Mouse (Mus musculus) CH12.LX (cell line): ENCODE data around the gene Acad12. TPM values are rescaled to one million over a fixed set of nuclear protein-coding genes. Genes with fewer than 3 reads are reported as not detected.
"Not testable (repeated sequence)": the region's sequence is repeated elsewhere in the genome, so short reads cannot be mapped to it uniquely, and the experiment has no call there.

Source experiments
- DNase-seq: peaks from one replicate; pipeline ENCODE4 v3.0.0-alpha.2; 2013; ENCODE audit errors: extremely low read depth
- H3K27ac ChIP-seq: 2 replicates; pipeline ENCODE4 v1.5.1; 2012; ENCODE audit warnings: low read depth, mild to moderate bottlenecking, control low read depth, moderate library complexity; ENCODE audit not compliant: insufficient read depth
- H3K27me3 ChIP-seq: replicated peaks from 2 replicates; pipeline ENCODE3; 2012; ENCODE audit warnings: inconsistent platforms
- H3K36me3 ChIP-seq, 2 experiments: replicated peaks in 1 of 2; 2 replicates each; pipeline versions ENCODE3 to v1.6.1; 2012; ENCODE audit warnings: inconsistent platforms in 1 of 2, low read length in 1 of 2, mild to moderate bottlenecking in 1 of 2, mixed read lengths in 1 of 2, moderate library complexity in 1 of 2; ENCODE audit not compliant: control insufficient read depth in 1 of 2, insufficient read depth in 1 of 2
- H3K4me1 ChIP-seq, 2 experiments: 2 replicates each; pipeline ENCODE4 v1.6.1; 2012; ENCODE audit warnings: inconsistent platforms in 1 of 2, moderate library complexity in 1 of 2; ENCODE audit not compliant: insufficient read depth in 2 of 2, control insufficient read depth in 1 of 2
- H3K4me2 ChIP-seq: 2 replicates; pipeline ENCODE4 v1.6.1; 2012; ENCODE audit warnings: low read depth, mild to moderate bottlenecking, control low read depth; ENCODE audit not compliant: poor library complexity, insufficient read depth, severe bottlenecking
- H3K4me3 ChIP-seq, 3 experiments: fragments of 150-350 bp in 1 of 3; sonication (generic) in 1 of 3; replicated peaks in 1 of 3; 2 replicates each; pipeline versions ENCODE3 to v1.5.1; 2011 to 2012; ENCODE audit warnings: low read depth in 2 of 3, low read length in 2 of 3, mild to moderate bottlenecking in 2 of 3, moderate library complexity in 2 of 3, control low read depth in 1 of 3, improper control_type of control experiment in 1 of 3, inconsistent platforms in 1 of 3, mixed read lengths in 1 of 3; ENCODE audit not compliant: poor library complexity in 1 of 3
- H3K79me2 ChIP-seq: replicated peaks from 2 replicates; pipeline ENCODE4 v1.6.1; 2012; ENCODE audit warnings: mild to moderate bottlenecking, moderate library complexity; ENCODE audit not compliant: control insufficient read depth, poor library complexity, insufficient read depth, severe bottlenecking; ENCODE audit errors: extremely low read depth
- H3K9ac ChIP-seq: 2 replicates; pipeline ENCODE4 v1.6.1; 2012; ENCODE audit warnings: low read depth, mild to moderate bottlenecking, control low read depth, moderate library complexity; ENCODE audit not compliant: insufficient read depth
- H3K9me3 ChIP-seq: replicated peaks from 2 replicates; pipeline ENCODE3; 2012; ENCODE audit warnings: low read length, inconsistent platforms, mixed read lengths
- BHLHE40 ChIP-seq: IDR thresholded peaks from 2 replicates; pipeline ENCODE4 v1.6.1; 2011; ENCODE audit warnings: mild to moderate bottlenecking, low read depth, low read length, improper control_type of control experiment
- CHD1 ChIP-seq: IDR thresholded peaks from 2 replicates; pipeline ENCODE4 v1.6.1; 2012; ENCODE audit warnings: low read depth, low read length, improper control_type of control experiment, inconsistent platforms
- CTCF ChIP-seq, 2 experiments: IDR thresholded peaks in 1 of 2; conservative IDR thresholded peaks in 1 of 2; 2 replicates each; pipeline ENCODE4 v1.5.1; 2011 to 2012; ENCODE audit warnings: low read depth in 2 of 2, low read length in 2 of 2, improper control_type of control experiment in 1 of 2, inconsistent platforms in 1 of 2, mild to moderate bottlenecking in 1 of 2, moderate library complexity in 1 of 2
- E2F4 ChIP-seq: IDR thresholded peaks from 2 replicates; pipeline ENCODE4 v1.6.1; 2011; ENCODE audit warnings: low read depth, low read length, improper control_type of control experiment; ENCODE audit not compliant: insufficient replicate concordance
- HCFC1 ChIP-seq: IDR thresholded peaks from 2 replicates; pipeline ENCODE4 v1.6.1; 2012; ENCODE audit warnings: low read depth, mild to moderate bottlenecking, inconsistent platforms, low read length, improper control_type of control experiment
- IRF4 ChIP-seq: IDR thresholded peaks from 2 replicates; pipeline ENCODE4 v1.6.1; 2014; ENCODE audit warnings: low read depth, mild to moderate bottlenecking, inconsistent platforms, low read length, improper control_type of control experiment
- JUND ChIP-seq: conservative IDR thresholded peaks from 2 replicates; pipeline ENCODE4 v1.6.1; 2011; ENCODE audit warnings: low read depth, low read length, improper control_type of control experiment
- KAT2A ChIP-seq: IDR thresholded peaks from 2 replicates; pipeline ENCODE4 v1.6.1; 2012; ENCODE audit warnings: low read length, improper control_type of control experiment, inconsistent platforms; ENCODE audit not compliant: insufficient replicate concordance
- MAX ChIP-seq: IDR thresholded peaks from 2 replicates; pipeline ENCODE4 v1.6.1; 2011; ENCODE audit warnings: low read length, improper control_type of control experiment
- NELFE ChIP-seq: IDR thresholded peaks from 2 replicates; pipeline ENCODE4 v1.6.1; 2011; ENCODE audit warnings: low read depth, low read length, improper control_type of control experiment
- POLR2AphosphoS2 ChIP-seq: IDR thresholded peaks from 2 replicates; pipeline ENCODE4 v1.6.1; 2011; ENCODE audit warnings: low read depth, low read length, improper control_type of control experiment
- RAD21 ChIP-seq: IDR thresholded peaks from 2 replicates; pipeline ENCODE4 v1.6.1; 2011; ENCODE audit warnings: low read depth, mild to moderate bottlenecking, low read length, improper control_type of control experiment, moderate library complexity
- RCOR1 ChIP-seq: conservative IDR thresholded peaks from 2 replicates; pipeline ENCODE4 v1.6.1; 2012; ENCODE audit warnings: low read depth, mild to moderate bottlenecking, inconsistent platforms, low read length, improper control_type of control experiment
- SMC3 ChIP-seq: IDR thresholded peaks from 2 replicates; pipeline ENCODE4 v1.6.1; 2011; ENCODE audit warnings: low read depth, low read length, improper control_type of control experiment
- TBP ChIP-seq: conservative IDR thresholded peaks from 2 replicates; pipeline ENCODE4 v1.6.1; 2011; ENCODE audit warnings: low read depth, low read length, improper control_type of control experiment
- USF1 ChIP-seq: IDR thresholded peaks from 2 replicates; pipeline ENCODE4 v1.6.1; 2014; ENCODE audit warnings: low read depth, mild to moderate bottlenecking, inconsistent platforms, low read length, improper control_type of control experiment
- USF2 ChIP-seq: conservative IDR thresholded peaks from 2 replicates; pipeline ENCODE4 v1.6.1; 2011; ENCODE audit warnings: low read depth, low read length, improper control_type of control experiment
- ZC3H11A ChIP-seq: IDR thresholded peaks from 2 replicates; pipeline ENCODE4 v1.6.1; 2012; ENCODE audit warnings: low read depth, mild to moderate bottlenecking, inconsistent platforms, low read length, improper control_type of control experiment
- ZNF384 ChIP-seq: IDR thresholded peaks from 2 replicates; pipeline ENCODE4 v1.6.1; 2012; ENCODE audit warnings: low read depth, low read length, improper control_type of control experiment, inconsistent platforms
- dilution Hi-C: fragments of 300-500 bp; cut with MboI; formaldehyde crosslinking; loops from 2 replicates; pipeline ENCODE4 v1.14.3; 2020; ENCODE audit warnings: low sequenced_read_pairs; ENCODE audit not compliant: extremely low pct_unique_long_range_greater_than_20kb, extremely low pct_ligation_motif_present
- in situ Hi-C: fragments of 300-500 bp; cut with MboI; formaldehyde crosslinking; loops from 3 replicates; pipeline ENCODE4 v1.14.3; 2019; ENCODE audit warnings: low sequenced_read_pairs, low pct_ligation_motif_present, low pct_unique_long_range_greater_than_20kb, mixed read lengths
- polyA plus RNA-seq: library from polyadenylated mRNA; unstranded; fragments of >175 nt; gene quantifications from 2 replicates; pipeline ENCODE4 v1.2.1, GENCODE M21; 2012; ENCODE audit warnings: low read depth; ENCODE audit not compliant: insufficient read length
- total RNA-seq, 2 experiments: library from RNA; depleted of rRNA; stranded (reverse); fragments of 300-350 nt in 1 of 2; fragments of >200 nt in 1 of 2; gene quantifications; 2 replicates each; pipeline ENCODE4 v1.2.3; 2012 to 2014

The Acad12 gene
- total and polyA plus RNA-seq, 3 experiments, result 1.9 to 4.1 (median 2.3) TPM

- Histone ChIP-seq H3K36me3 (peaks cover 0 to 8% of the 10 kb centered on the region in 2 experiments), H3K79me2 (no peaks in the 10 kb centered on the region), H3K27me3 (no peaks in the 10 kb centered on the region), H3K9ac (no peak overlapping the region), H3K4me3 (no peak overlapping the region), H3K4me2 (no peak overlapping the region), H3K27ac (no peak overlapping the region), H3K4me1 (peaks cover 6 to 8% of the 10 kb centered on the region in 2 experiments; a peak in 3 of 4 replicates), H3K9me3 (no peaks in the 10 kb centered on the region)
- in situ Hi-C loops, result no loop called here
- no peak for DNase-seq
- dilution Hi-C loops, result no loop called here
- no peak for TF ChIP-seq USF2
- no peak for TF ChIP-seq USF1
- TF ChIP-seq CTCF (conservative IDR thresholded peaks at IDR 0.05 in 1 of 2, IDR thresholded peaks at IDR 0.05 in 1 of 2; ENCODE audit: low read depth in 2 of 2, low read length in 2 of 2), result no peak
- no peak for TF ChIP-seq CHD1
- TF ChIP-seq ZNF384, result no peak
- no peak for TF ChIP-seq TBP
- no peak for TF ChIP-seq RCOR1
- TF ChIP-seq IRF4, result no peak
- TF ChIP-seq JUND, result no peak
- TF ChIP-seq E2F4, result no peak
- TF ChIP-seq HCFC1, result no peak
- TF ChIP-seq NELFE, result no peak
- no peak for TF ChIP-seq RAD21
- no peak for TF ChIP-seq KAT2A
- TF ChIP-seq MAX, result no peak
- TF ChIP-seq SMC3, result no peak
- TF ChIP-seq BHLHE40, result no peak
- no peak for TF ChIP-seq POLR2AphosphoS2
- no peak for TF ChIP-seq ZC3H11A
Measured at GRCm38 (mm10) chr5:121612036-121612435, 6.7 kb downstream of the Acad12 start.

GRCm38 (mm10) chr5:121609556-121610135 lies 9.1 kb downstream of the Acad12 start:
- H3K9me3 ChIP-seq, dilution Hi-C loops: not testable (repeated sequence)
- TF ChIP-seq RAD21, result peak; percentile 15
- peak in 1 of 2 experiments; percentile 50; a peak in 2 of 4 replicates for TF ChIP-seq CTCF (conservative IDR thresholded peaks at IDR 0.05 in 1 of 2, IDR thresholded peaks at IDR 0.05 in 1 of 2; ENCODE audit: low read depth in 2 of 2, low read length in 2 of 2)

More at GRCm38 (mm10) chr5:121609556-121610135, 9.1 kb downstream of the Acad12 start:
- H3K79me2 ChIP-seq, H3K4me2 ChIP-seq, H3K4me3 ChIP-seq, H3K27ac ChIP-seq, H3K27me3 ChIP-seq, H3K9ac ChIP-seq: not testable (repeated sequence)
- Histone ChIP-seq H3K4me1 (peaks cover 6 to 11% of the 10 kb centered on the region in 2 experiments), H3K36me3 (peaks cover 0 to 13% of the 10 kb centered on the region in 2 experiments)
- DNase-seq, result peak; percentile 34
- in situ Hi-C loops, result loop anchor here (5.0 kb wide), 1 partner anchor 42 kb away; no protein-coding TSS in a partner anchor
